Mouse (Mus musculus) G1E (cell line): Measurements from ENCODE around the gene Zfand3. TPM values are rescaled to one million over a fixed set of nuclear protein-coding genes. Genes with fewer than 3 reads are reported as not detected.

Experiments
- ATAC-seq: 2 replicates; pipeline ENCODE4 v1.8.0; 2016; ENCODE audit warnings: mild to moderate bottlenecking; ENCODE audit not compliant: insufficient number of reproducible peaks, poor library complexity, low FRiP score, severe bottlenecking; ENCODE audit errors: extremely low read depth
- DNase-seq: peaks from one replicate; pipeline ENCODE4 v3.0.0; 2012; ENCODE audit warnings: low spot score
- H3K27me3 ChIP-seq: 2 replicates; pipeline ENCODE4 v1.6.1; 2012; ENCODE audit warnings: mild to moderate bottlenecking, low read length, inconsistent platforms; ENCODE audit not compliant: insufficient read depth
- H3K36me3 ChIP-seq: replicated peaks from 2 replicates; pipeline ENCODE3; 2012; ENCODE audit warnings: mild to moderate bottlenecking, inconsistent platforms
- H3K4me1 ChIP-seq: 2 replicates; pipeline ENCODE4 v1.6.1; 2012; ENCODE audit warnings: low read depth, low read length, inconsistent platforms, mixed read lengths; ENCODE audit not compliant: insufficient read depth
- H3K4me3 ChIP-seq: 2 replicates; pipeline ENCODE4 v1.5.1; 2012; ENCODE audit warnings: low read depth, mild to moderate bottlenecking, inconsistent platforms, low read length, moderate library complexity, mixed read lengths
- H3K9me3 ChIP-seq: replicated peaks from 2 replicates; pipeline ENCODE4 v1.6.1; 2012; ENCODE audit warnings: inconsistent platforms
- CTCF ChIP-seq: IDR thresholded peaks from 2 replicates; pipeline ENCODE4 v1.5.1; 2012; ENCODE audit warnings: low read depth, low read length, inconsistent platforms, mixed read lengths
- GATA1 ChIP-seq: IDR thresholded peaks from 2 replicates; pipeline ENCODE4 v1.6.1; 2012; ENCODE audit warnings: borderline replicate concordance, low read length, inconsistent platforms, mixed read lengths
- GATA2 ChIP-seq: IDR thresholded peaks from 2 replicates; pipeline ENCODE4 v1.6.1; 2012; ENCODE audit warnings: low read depth, low read length, inconsistent platforms, borderline replicate concordance
- POLR2AphosphoS5 ChIP-seq: IDR thresholded peaks from 2 replicates; pipeline ENCODE4 v1.6.1; 2012; ENCODE audit warnings: low read depth, low read length, inconsistent platforms; ENCODE audit not compliant: insufficient replicate concordance
- TAL1 ChIP-seq: conservative IDR thresholded peaks from 2 replicates; pipeline ENCODE4 v1.6.1; 2012; ENCODE audit warnings: low read depth, low read length, inconsistent platforms, mixed read lengths
- polyA plus RNA-seq: library from polyadenylated mRNA; stranded (reverse); fragments of >175 nt; gene quantifications from 2 replicates; pipeline ENCODE4 v1.2.3, GENCODE M21; 2012
- total RNA-seq, 2 experiments: library from RNA; stranded (forward) in 1 of 2; stranded (reverse) in 1 of 2; fragments of 200-1000 nt in 1 of 2; fragments of >200 nt in 1 of 2; fragmentation: Nextera tagmentation in 1 of 2; gene quantifications; 2 replicates each; pipeline ENCODE4 v1.2.3; 2014 to 2017

Zfand3 gene
- total and polyA plus RNA-seq, 3 experiments = 17.6 to 93.6 (median 49.2) TPM

DNA sequence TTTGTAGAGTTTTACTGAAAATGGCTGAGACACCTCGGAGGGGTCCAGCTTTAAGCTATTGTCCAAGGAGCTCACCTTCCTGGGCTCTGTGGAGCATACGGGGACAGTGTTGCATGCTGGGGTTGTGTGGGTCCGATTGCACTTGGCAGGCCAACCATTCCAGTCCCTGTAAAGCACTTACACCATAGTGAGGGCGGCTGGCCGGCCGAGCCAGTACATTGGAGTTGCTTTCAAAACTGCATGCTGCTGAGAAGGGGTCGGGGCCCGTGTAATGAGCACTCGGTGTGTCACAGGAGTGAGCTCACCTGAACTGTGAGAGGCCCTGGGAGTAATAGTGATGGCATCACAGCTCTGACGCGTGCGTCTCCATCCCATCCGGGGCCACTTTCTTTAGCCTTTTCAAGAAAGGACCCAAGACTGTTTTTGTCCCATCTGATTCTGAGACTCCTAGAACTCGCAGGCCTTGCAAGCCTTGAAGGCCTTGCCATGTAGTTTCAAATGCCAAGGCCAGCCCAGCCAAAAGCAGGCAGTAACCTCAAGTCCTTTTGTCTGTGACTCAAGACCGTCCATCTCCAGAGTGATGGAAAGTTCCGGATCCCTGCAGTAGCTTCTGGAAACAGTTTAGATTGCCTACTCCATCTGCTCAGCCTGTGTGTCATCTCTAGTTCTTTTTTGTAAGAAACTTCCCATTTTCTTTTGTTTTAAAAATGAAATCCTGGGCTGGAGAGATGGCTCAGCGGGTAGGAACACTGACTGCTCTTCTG is 200.7 kb downstream of the Zfand3 start:
- Histone ChIP-seq H3K9me3 (no peaks in the 10 kb centered on the region), H3K36me3 (peaks cover 87% of the 10 kb centered on the region), H3K4me3 (no peak overlapping the region), H3K27me3 (no peaks in the 10 kb centered on the region), H3K4me1 (no peaks in the 10 kb centered on the region)
- ATAC-seq (no peak), DNase-seq (no peak)
- no peak for TF ChIP-seq POLR2AphosphoS5
- TF ChIP-seq TAL1 = no peak
- no peak for TF ChIP-seq GATA2
- no peak for TF ChIP-seq GATA1
- TF ChIP-seq CTCF = no peak

DNA sequence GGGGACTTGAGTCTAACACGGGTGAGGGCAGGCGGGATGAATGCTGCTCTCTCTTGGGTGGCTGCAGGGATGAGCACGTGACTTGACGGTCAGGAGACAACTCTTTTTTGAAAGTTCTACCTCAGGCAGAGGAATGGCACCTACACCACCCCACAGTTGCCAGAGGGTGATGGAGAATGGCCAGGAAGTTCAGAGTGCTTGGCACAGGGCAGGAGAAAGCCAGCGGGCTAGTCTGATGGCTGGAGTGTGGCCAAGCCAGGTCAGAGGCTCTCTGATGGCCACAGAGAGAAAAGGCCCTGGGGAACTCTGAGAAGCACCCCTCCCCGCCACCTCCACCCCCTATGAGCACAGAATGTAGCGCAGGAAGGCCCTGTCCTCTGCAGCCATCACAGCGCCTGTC is 205.7 kb downstream of the Zfand3 start:
- TF ChIP-seq POLR2AphosphoS5 (no peak), CTCF (no peak), GATA1 (no peak), GATA2 (no peak), TAL1 (no peak)
- ATAC-seq = no peak
- H3K9me3 ChIP-seq = no peaks in the 10 kb centered on the region
- peaks cover 80% of the 10 kb centered on the region for H3K36me3 ChIP-seq
- H3K4me3 ChIP-seq = no peak overlapping the region
- H3K4me1 ChIP-seq = no peaks in the 10 kb centered on the region
- no peak for DNase-seq
- no peaks in the 10 kb centered on the region for H3K27me3 ChIP-seq

- peaks cover 76% of the 10 kb centered on the region for H3K36me3 ChIP-seq
Measured at GRCm38 (mm10) chr17:30210936-30211335, 206.4 kb downstream of the Zfand3 start.

GRCm38 (mm10) chr17:30212647-30213046 is 208.1 kb downstream of the Zfand3 start:
- ATAC-seq = no peak

More at GRCm38 (mm10) chr17:30210936-30211335, 206.4 kb downstream of the Zfand3 start:
- Histone ChIP-seq H3K4me1 (no peaks in the 10 kb centered on the region), H3K4me3 (no peak overlapping the region), H3K27me3 (no peaks in the 10 kb centered on the region), H3K9me3 (no peaks in the 10 kb centered on the region)
- TF ChIP-seq GATA1 (no peak), POLR2AphosphoS5 (no peak), TAL1 (no peak), CTCF (no peak), GATA2 (no peak)
- ATAC-seq (no peak), DNase-seq (no peak)

GRCm38 (mm10) chr17:30213371-30213770 is 208.8 kb downstream of the Zfand3 start:
- no peak for DNase-seq
- H3K9me3 ChIP-seq = no peaks in the 10 kb centered on the region
- TF ChIP-seq TAL1 (no peak), GATA2 (no peak), POLR2AphosphoS5 (no peak), CTCF (no peak), GATA1 (no peak)
- no peak overlapping the region for H3K4me3 ChIP-seq
- peaks cover 70% of the 10 kb centered on the region for H3K36me3 ChIP-seq
- H3K4me1 ChIP-seq = no peaks in the 10 kb centered on the region
- H3K27me3 ChIP-seq = no peaks in the 10 kb centered on the region
- no peak for ATAC-seq

More at GRCm38 (mm10) chr17:30212647-30213046, 208.1 kb downstream of the Zfand3 start:
- no peaks in the 10 kb centered on the region for H3K9me3 ChIP-seq
- H3K4me1 ChIP-seq = no peaks in the 10 kb centered on the region
- H3K4me3 ChIP-seq = no peak overlapping the region
- no peak for TF ChIP-seq GATA1
- no peak for TF ChIP-seq GATA2
- no peak for TF ChIP-seq TAL1
- TF ChIP-seq POLR2AphosphoS5 = no peak
- no peak for TF ChIP-seq CTCF
- peaks cover 70% of the 10 kb centered on the region for H3K36me3 ChIP-seq
- DNase-seq = no peak
- H3K27me3 ChIP-seq = no peaks in the 10 kb centered on the region

GRCm38 (mm10) chr17:30214393-30214792 is 209.9 kb downstream of the Zfand3 start:
- H3K4me3 ChIP-seq = no peak overlapping the region
- no peak for ATAC-seq
- no peak for TF ChIP-seq GATA2
- TF ChIP-seq TAL1 = no peak
- no peak for TF ChIP-seq GATA1
- no peak for TF ChIP-seq POLR2AphosphoS5
- TF ChIP-seq CTCF = no peak
- H3K36me3 ChIP-seq = peaks cover 70% of the 10 kb centered on the region
- H3K4me1 ChIP-seq = no peaks in the 10 kb centered on the region
- DNase-seq = no peak
- H3K27me3 ChIP-seq = no peaks in the 10 kb centered on the region; the same call in 1 of the 2 replicates
- H3K9me3 ChIP-seq = no peaks in the 10 kb centered on the region
